Mouse (Mus musculus) adrenal gland, postnatal 25 days (tissue): Measurements from ENCODE around the gene Sppl2c. TPM values are rescaled to one million over a fixed set of nuclear protein-coding genes. Genes with fewer than 3 reads are reported as not detected.

Source experiments
- total RNA-seq: library from RNA; stranded (reverse); gene quantifications from 2 replicates; pipeline ENCODE4 v1.2.3, GENCODE M21; 2021

Gene Sppl2c
- total RNA-seq, 1 experiment from 2014 or later = not detected

Other genes starting within 250 kb of the Sppl2c start
- 83.0 and 104 TPM in 2 replicates for gene Nsf, start 232.3 kb upstream of the Sppl2c start, total RNA-seq
- gene Arf2, start 219.6 kb upstream of the Sppl2c start, total RNA-seq = 38.2 and 38.3 TPM in 2 replicates
- 0.24 TPM in 1 of 2 replicates, not detected in the other for gene Crhr1, start 53.5 kb upstream of the Sppl2c start, total RNA-seq
- gene Mapt, start 45.1 kb downstream of the Sppl2c start, total RNA-seq = 142 and 169 TPM in 2 replicates